Mouse (Mus musculus) liver, adult 10 weeks (tissue): ENCODE measurements around the gene Mettl22. TPM values are rescaled to one million over a fixed set of nuclear protein-coding genes. Genes with fewer than 3 reads are reported as not detected.

Experiments
- polyA plus RNA-seq: library from polyadenylated mRNA; stranded (reverse); fragments of 350-450 nt; fragmentation: Illumina TruSeq; extraction: RNeasy Lipid Tissue Mini Kit (QIAGEN cat#74804); gene quantifications from one replicate; pipeline ENCODE4 v1.2.3, GENCODE M21; 2014; ENCODE audit warnings: low read depth, low replicate concordance

Mettl22 gene
- polyA plus RNA-seq = 1.3 TPM

DNA sequence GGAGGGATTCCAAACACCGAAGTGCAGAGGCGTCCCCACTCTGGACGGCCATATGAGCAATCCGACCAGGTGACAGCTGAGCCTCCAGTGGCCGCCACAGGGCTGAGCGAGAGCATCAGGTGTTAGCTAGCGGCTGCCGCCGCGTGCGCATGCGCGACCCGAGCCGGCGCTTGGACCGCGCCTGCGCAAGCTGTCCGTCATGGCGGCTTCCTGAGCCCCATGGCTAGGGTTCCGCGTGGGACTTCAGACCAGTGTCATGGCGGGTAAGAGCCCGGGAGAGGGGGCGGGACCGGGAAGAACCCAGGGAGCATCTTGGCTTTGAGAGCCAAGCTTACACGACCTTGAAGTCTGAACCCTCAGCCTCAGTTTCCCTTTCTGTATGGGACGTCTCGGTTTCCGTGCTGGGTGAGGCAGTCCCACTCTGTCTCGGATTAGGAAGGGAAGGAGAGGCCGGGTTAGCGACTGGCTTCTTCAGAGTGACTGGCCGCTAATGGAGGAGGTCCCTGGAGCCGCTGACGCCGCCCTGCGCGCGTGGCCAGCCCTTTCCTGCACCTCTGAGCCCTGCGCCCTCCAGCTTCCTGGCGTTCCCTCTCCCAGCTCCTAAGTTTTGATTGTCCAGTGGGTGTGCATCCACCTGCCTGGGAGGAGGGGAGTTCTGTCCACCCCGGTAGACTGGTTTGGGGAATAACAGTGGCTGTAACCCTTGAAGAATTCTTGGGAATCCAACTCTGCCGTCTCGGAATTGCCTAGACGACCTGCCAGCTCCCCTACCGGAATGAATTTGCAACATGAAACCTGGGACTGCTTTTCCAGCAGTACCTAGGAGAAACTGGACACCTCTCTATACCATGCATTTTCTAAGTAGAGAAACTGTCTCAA is at the start of gene Mettl22:
Mettl22 (plus strand) TSS at position 186 of the 879 bp plus-strand sequence.

DNA sequence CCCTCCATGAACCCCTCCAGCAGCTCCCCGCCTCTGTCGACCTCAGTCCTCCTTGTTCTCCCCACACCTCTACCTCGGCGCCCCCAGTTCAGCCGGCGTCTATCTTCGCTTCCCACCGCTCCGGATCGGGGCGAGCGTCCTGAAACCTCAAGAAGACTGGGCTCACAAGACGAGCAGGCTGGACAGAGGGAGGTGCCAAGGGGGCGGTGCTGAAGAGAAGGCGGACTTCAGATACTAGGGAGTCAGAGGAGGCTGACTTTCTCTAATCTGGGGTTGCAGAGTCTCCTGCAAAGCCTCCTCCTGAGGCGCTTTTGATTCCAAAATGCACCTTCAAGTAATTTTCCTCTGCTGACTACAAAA is 45.6 kb upstream of the Mettl22 start, which contains the start of gene Tmem114:
Tmem114 (minus strand) TSS at position 166 of the 360 bp plus-strand sequence.

DNA sequence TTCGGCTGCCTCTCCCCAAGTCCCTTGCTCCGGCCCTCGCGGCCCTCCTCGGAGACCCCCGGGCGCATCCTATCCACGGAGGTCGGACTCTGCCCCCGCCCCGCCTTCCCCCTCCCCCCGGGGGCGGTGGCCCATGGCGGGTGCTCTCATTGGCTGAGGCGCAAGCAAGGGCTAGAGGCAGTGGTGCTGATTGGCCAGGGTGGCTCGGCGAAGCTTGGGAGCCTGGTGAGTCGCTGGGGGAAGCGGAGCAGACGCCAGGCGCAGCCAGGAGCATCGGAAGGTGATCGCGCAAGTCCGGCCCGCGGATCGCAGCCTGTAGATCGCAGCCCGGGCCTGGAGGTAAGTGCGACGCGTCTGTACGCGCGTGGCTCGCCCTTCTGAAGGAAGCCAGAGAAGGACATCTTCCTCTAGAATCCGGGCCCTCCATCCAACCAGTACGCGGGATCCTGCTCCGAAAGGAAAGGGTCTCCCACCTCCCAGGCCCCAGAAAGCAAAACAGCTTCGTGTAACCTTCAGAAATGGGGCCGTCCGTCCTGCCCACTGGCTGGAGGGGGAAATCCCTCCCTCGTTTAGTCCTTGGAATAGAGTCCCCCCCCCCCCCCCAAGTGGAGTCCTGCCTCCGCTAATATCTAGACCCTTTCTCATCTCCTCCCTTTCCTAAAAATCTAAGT is 42.8 kb downstream of the Mettl22 start, which contains the start of gene Abat:
Abat (plus strand) TSS at position 194 of the 671 bp plus-strand sequence.

Other genes with a start within 250 kb of the Mettl22 start
- gene Tmem114, start 45.7 kb upstream of the Mettl22 start, polyA plus RNA-seq = not detected
- gene Abat, start 42.6 kb downstream of the Mettl22 start, polyA plus RNA-seq = 220 TPM
- 107 TPM for gene Pmm2, start 166.9 kb downstream of the Mettl22 start, polyA plus RNA-seq
- 3.8 TPM for gene Tmem186, start 166.9 kb downstream of the Mettl22 start, polyA plus RNA-seq
- 27.2 TPM for gene Carhsp1, start 201.4 kb downstream of the Mettl22 start, polyA plus RNA-seq
- not detected for gene Gm5767, start 210.0 kb downstream of the Mettl22 start, polyA plus RNA-seq